Mouse (Mus musculus) midbrain, embryonic 11.5 days (tissue): ENCODE measurements around the gene Bmp6. TPM values are rescaled to one million over a fixed set of nuclear protein-coding genes. Genes with fewer than 3 reads are reported as not detected.

Experiments
- ATAC-seq: fragments of 200-750 bp; cut with Nextera tagmentation; 2 replicates; pipeline ENCODE4 v1.8.0; 2017; ENCODE audit warnings: moderate TSS enrichment, moderate library complexity; ENCODE audit not compliant: low FRiP score
- DNase-seq: peaks from one replicate; pipeline ENCODE4 v3.0.0; 2015; ENCODE audit warnings: low spot score; ENCODE audit errors: missing footprints
- H3K27ac ChIP-seq: fragments of 300-500 bp; sonication (generic); 2 replicates; pipeline ENCODE4 v1.5.1; 2014; ENCODE audit warnings: low read depth, low read length
- H3K27me3 ChIP-seq: fragments of 300-500 bp; sonication (generic); 2 replicates; pipeline ENCODE4 v1.6.1; 2014; ENCODE audit warnings: mild to moderate bottlenecking, low read length, moderate library complexity, mixed read lengths; ENCODE audit not compliant: control insufficient read depth, insufficient read depth
- H3K36me3 ChIP-seq: fragments of 300-500 bp; sonication (generic); 2 replicates; pipeline ENCODE4 v1.6.1; 2014; ENCODE audit warnings: mild to moderate bottlenecking, low read length, moderate library complexity, mixed read lengths; ENCODE audit not compliant: control insufficient read depth, insufficient read depth
- H3K4me1 ChIP-seq: fragments of 300-500 bp; sonication (generic); 2 replicates; pipeline ENCODE4 v1.6.1; 2014; ENCODE audit warnings: low read length; ENCODE audit not compliant: control insufficient read depth, insufficient read depth
- H3K4me2 ChIP-seq: fragments of 300-500 bp; sonication (generic); 2 replicates; pipeline ENCODE4 v1.6.1; 2014; ENCODE audit warnings: mild to moderate bottlenecking, moderate library complexity
- H3K4me3 ChIP-seq: fragments of 300-500 bp; sonication (generic); 2 replicates; pipeline ENCODE4 v1.5.1; 2014; ENCODE audit warnings: low read depth, low read length
- H3K9ac ChIP-seq: fragments of 300-500 bp; sonication (generic); 2 replicates; pipeline ENCODE4 v1.6.1; 2014; ENCODE audit warnings: low read length
- H3K9me3 ChIP-seq: fragments of 300-500 bp; sonication (generic); 2 replicates; pipeline ENCODE4 v1.6.1; 2016; ENCODE audit warnings: low read length; ENCODE audit not compliant: control insufficient read depth
- WGBS: fragments of 180-500 bp; shearing (Covaris S2); extraction: QIAGEN DNeasy Blood & Tissue Kit; methylation state at CpG from one replicate; pipeline ENCODE4 v1.1.7; 2014; 5-methylcytosine and 5-hydroxymethylcytosine counted together
- polyA plus RNA-seq: library from polyadenylated mRNA; unstranded; fragments of >200 nt; fragmentation: Nextera tagmentation; extraction: Ambion mirVana; gene quantifications from 2 replicates; pipeline ENCODE4 v1.2.1, GENCODE M21; 2014

Gene Bmp6
- polyA plus RNA-seq, 1 experiment from 2014 or later = 3.0 TPM

DNA sequence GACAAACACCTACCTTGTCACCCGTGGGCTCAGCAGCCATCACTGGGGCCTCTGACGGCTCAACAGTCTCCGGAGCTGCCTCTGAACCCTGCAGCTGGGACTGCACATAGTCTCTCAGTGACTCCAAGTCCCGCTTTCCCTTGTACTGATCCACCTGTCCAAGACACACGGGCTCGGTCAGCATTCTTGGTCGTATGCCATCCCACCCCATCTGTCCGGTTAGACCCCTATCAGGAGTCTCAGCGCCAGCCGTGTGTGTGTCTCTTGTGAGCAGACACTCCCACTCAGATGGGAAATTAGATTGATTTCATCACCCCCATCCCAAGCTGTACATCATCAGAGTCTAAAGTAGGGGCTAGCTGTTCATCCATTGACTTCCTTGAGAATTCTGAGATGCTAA, 162.0 kb downstream of the Bmp6 start:
- H3K27ac ChIP-seq = no peak overlapping the region
- H3K4me3 ChIP-seq = no peak overlapping the region
- 93% methylated on average over 10 of the region's 10 CpGs for WGBS
- H3K9ac ChIP-seq = no peak overlapping the region
- ATAC-seq = no peak
- H3K4me1 ChIP-seq = 0 out of 2 replicates have a peak, but pooled peaks cover 3% of the 10 kb centered on the region
- peaks cover 10% of the 10 kb centered on the region for H3K36me3 ChIP-seq
- H3K27me3 ChIP-seq = no peaks in the 10 kb centered on the region
- no peak overlapping the region for H3K4me2 ChIP-seq
- no peaks in the 10 kb centered on the region for H3K9me3 ChIP-seq
- no peak for DNase-seq

DNA sequence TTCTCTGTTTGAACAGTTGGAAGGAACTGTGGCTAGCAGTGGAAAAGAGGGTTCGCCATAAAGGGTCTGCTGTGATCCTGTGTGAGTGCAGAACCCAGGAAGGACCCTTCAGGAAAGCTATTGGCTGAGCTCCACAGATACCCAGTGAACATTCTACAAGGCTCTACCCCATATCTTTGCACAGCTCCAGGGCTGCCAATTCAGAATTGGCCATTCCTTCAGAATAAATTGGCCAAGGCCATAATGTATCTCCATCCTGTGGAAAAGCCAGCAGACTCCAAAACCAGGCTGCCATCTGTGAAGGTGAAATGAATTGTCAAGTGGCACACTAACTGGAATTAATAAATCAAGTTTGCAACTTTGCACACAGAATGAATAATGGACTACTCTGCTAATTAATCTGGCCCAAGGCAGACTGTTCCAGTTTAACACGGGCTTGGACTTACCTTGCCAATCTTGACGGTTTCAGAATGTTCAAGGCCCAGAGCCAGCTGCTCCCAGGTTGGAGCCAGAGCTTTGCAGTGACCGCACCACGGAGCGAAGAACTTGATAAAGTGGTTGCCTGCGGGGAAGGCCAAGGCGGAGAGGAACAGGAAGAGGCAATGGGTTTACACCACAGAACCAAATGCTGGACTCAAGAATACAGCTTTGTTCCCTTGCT, 164.9 kb downstream of the Bmp6 start:
- Histone ChIP-seq H3K4me2 (no peak overlapping the region), H3K9me3 (no peaks in the 10 kb centered on the region), H3K36me3 (peaks cover 6% of the 10 kb centered on the region; the same call in 1 of the 2 replicates), H3K4me1 (0 out of 2 replicates have a peak, but pooled peaks cover 3% of the 10 kb centered on the region), H3K27ac (no peak overlapping the region), H3K9ac (no peak overlapping the region), H3K27me3 (no peaks in the 10 kb centered on the region), H3K4me3 (no peak overlapping the region)
- ATAC-seq (no peak), DNase-seq (no peak)
- 96% methylated on average over 8 of the region's 8 CpGs for WGBS

DNA sequence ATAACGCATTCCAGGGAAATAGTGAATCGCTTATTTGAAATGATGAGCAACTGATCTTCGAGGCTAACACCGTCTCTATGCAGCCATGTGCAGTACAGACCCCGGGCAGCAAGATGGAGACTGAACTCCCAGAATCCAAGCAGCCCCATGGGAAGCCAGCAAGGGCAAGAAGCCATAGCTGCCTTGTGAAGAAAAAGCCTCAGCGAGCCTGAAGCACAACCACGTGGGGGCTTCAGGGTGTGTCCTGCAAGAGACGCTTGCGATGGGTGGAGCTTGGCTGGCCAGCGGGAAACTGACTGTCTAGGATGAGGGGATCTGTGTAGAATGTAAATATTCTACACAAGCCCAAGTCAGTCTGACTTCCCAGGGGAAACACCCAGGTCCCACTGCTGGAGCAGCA, 167.1 kb downstream of the Bmp6 start:
- Histone ChIP-seq H3K9me3 (no peaks in the 10 kb centered on the region), H3K9ac (no peak overlapping the region), H3K4me3 (no peak overlapping the region), H3K36me3 (peaks cover 6% of the 10 kb centered on the region; the same call in 1 of the 2 replicates), H3K27me3 (no peaks in the 10 kb centered on the region), H3K27ac (no peak overlapping the region), H3K4me2 (no peak overlapping the region), H3K4me1 (0 out of 2 replicates have a peak, but pooled peaks cover 3% of the 10 kb centered on the region)
- no peak for ATAC-seq
- 90% methylated on average over 10 of the region's 10 CpGs for WGBS
- DNase-seq = no peak

GRCm38 (mm10) chr13:38513921-38514320, 169.0 kb downstream of the Bmp6 start:
- Histone ChIP-seq H3K9me3 (no peaks in the 10 kb centered on the region), H3K27me3 (no peaks in the 10 kb centered on the region), H3K4me1 (0 out of 2 replicates have a peak, but pooled peaks cover 3% of the 10 kb centered on the region), H3K27ac (no peak overlapping the region), H3K36me3 (peaks cover 4% of the 10 kb centered on the region; the same call in 1 of the 2 replicates), H3K4me3 (no peak overlapping the region), H3K9ac (no peak overlapping the region), H3K4me2 (no peak overlapping the region)
- DNase-seq (no peak), ATAC-seq (no peak)
- 93% methylated on average over 7 of the region's 7 CpGs for WGBS

DNA sequence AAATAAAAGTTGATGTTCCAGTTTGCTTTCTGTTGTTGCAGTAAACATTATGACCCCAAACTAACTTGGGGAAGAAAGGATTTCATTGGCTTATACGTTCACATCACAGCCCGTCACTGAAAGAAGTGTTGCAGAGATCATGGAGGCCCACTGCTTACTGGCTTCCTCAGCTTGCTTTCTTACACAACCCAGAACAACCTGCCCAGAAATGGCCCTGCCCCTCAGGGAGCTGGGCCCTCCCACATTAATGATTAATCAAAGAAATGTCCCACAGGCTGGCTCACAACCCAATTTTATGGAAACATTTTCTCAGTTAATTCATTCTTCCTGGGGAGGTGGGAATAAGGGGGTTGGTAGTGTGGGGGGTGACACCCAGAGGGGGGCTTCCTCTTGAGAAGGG, 170.5 kb downstream of the Bmp6 start:
- DNase-seq (peak; percentile 10), ATAC-seq (no peak)
- 93% methylated on average over 2 of the region's 2 CpGs for WGBS
- H3K9ac ChIP-seq = no peak overlapping the region
- no peak overlapping the region for H3K4me2 ChIP-seq
- no peak overlapping the region for H3K27ac ChIP-seq
- no peak overlapping the region for H3K4me3 ChIP-seq
- H3K4me1 ChIP-seq = no peaks in the 10 kb centered on the region
- no peaks in the 10 kb centered on the region for H3K9me3 ChIP-seq
- H3K27me3 ChIP-seq = no peaks in the 10 kb centered on the region
- H3K36me3 ChIP-seq = peaks cover 4% of the 10 kb centered on the region; the same call in 1 of the 2 replicates

DNA sequence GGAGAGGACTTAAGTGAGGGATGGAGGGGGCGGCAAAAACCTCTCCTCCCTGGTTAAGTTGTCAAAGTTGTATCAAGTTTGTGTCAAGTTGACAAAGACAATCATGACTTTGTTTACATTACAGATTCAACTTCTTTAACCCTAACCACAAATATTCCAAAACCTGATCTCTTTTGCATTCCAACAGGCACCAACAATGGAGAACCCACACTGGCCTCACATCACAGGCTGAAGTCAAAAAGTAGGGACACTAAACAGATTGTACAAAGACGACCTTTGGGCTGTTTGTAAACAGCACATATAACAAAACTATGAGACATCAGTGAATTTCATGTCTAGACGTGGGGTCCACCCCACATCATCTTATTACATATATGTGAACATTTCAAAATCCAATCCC, 170.9 kb downstream of the Bmp6 start:
- no peaks in the 10 kb centered on the region for H3K4me1 ChIP-seq
- no peaks in the 10 kb centered on the region for H3K27me3 ChIP-seq
- no peak overlapping the region for H3K4me3 ChIP-seq
- no peak overlapping the region for H3K9ac ChIP-seq
- peaks cover 4% of the 10 kb centered on the region; the same call in 1 of the 2 replicates for H3K36me3 ChIP-seq
- ATAC-seq (no peak), DNase-seq (peak; percentile 61)
- no peak overlapping the region for H3K27ac ChIP-seq
- 92% methylated on average over 3 of the region's 3 CpGs for WGBS
- no peaks in the 10 kb centered on the region for H3K9me3 ChIP-seq
- no peak overlapping the region for H3K4me2 ChIP-seq

- H3K27me3 ChIP-seq = no peaks in the 10 kb centered on the region
- DNase-seq (no peak), ATAC-seq (no peak)
- H3K36me3 ChIP-seq = peaks cover 4% of the 10 kb centered on the region; the same call in 1 of the 2 replicates
- H3K4me3 ChIP-seq = no peak overlapping the region
- H3K4me1 ChIP-seq = no peaks in the 10 kb centered on the region
- H3K9me3 ChIP-seq = no peaks in the 10 kb centered on the region
- H3K9ac ChIP-seq = no peak overlapping the region
- 92% methylated on average over 11 of the region's 11 CpGs for WGBS
- no peak overlapping the region for H3K4me2 ChIP-seq
- no peak overlapping the region for H3K27ac ChIP-seq
Measured at GRCm38 (mm10) chr13:38516582-38516981, 171.7 kb downstream of the Bmp6 start.

DNA sequence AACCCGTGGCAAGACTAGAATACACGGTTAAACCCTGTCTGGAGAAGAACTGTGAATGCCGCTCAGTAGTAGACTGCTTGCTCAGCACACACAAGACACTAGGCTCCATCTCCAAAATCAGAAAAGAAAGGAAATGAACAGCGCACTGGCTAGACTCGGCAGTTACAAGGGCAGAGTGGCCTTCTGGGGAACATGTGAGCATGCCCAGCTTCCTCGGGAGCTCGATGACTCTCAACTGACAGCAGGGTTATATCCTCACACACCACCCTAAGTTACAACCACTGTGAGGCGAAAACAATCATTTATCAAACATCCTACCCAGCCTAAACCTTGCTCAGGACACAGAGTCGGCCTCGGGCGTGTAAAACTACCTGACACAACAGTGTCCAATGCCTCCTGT, 175.4 kb downstream of the Bmp6 start:
- no peaks in the 10 kb centered on the region for H3K27me3 ChIP-seq
- DNase-seq (no peak), ATAC-seq (no peak)
- WGBS = 91% methylated on average over 11 of the region's 11 CpGs
- no peaks in the 10 kb centered on the region for H3K4me1 ChIP-seq
- no peaks in the 10 kb centered on the region for H3K9me3 ChIP-seq
- no peak overlapping the region for H3K9ac ChIP-seq
- H3K4me3 ChIP-seq = no peak overlapping the region
- H3K27ac ChIP-seq = no peak overlapping the region
- no peaks in the 10 kb centered on the region for H3K36me3 ChIP-seq
- H3K4me2 ChIP-seq = no peak overlapping the region

- whole genome bisulfite sequencing = 81% methylated on average over 4 of the region's 4 CpGs
- H3K4me3 ChIP-seq = no peak overlapping the region
- H3K27ac ChIP-seq = no peak overlapping the region
- no peaks in the 10 kb centered on the region for H3K36me3 ChIP-seq
- H3K9me3 ChIP-seq = no peaks in the 10 kb centered on the region
- no peak overlapping the region for H3K4me2 ChIP-seq
- no peak overlapping the region for H3K9ac ChIP-seq
- H3K4me1 ChIP-seq = peaks cover 9% of the 10 kb centered on the region; the same call in 1 of the 2 replicates
- no peaks in the 10 kb centered on the region for H3K27me3 ChIP-seq
- DNase-seq (no peak), ATAC-seq (no peak)
Measured at GRCm38 (mm10) chr13:38522056-38522654, 177.2 kb downstream of the Bmp6 start.
